Mouse (Mus musculus) G1E (cell line): ENCODE data around the gene Gstm2. TPM values are rescaled to one million over a fixed set of nuclear protein-coding genes. Genes with fewer than 3 reads are reported as not detected.
"Not testable (repeated sequence)": the region's sequence is repeated elsewhere in the genome, so short reads cannot be mapped to it uniquely, and the experiment has no call there.

Experiments used
- ATAC-seq: 2 replicates; pipeline ENCODE4 v1.8.0; 2016; ENCODE audit warnings: mild to moderate bottlenecking; ENCODE audit not compliant: insufficient number of reproducible peaks, poor library complexity, low FRiP score, severe bottlenecking; ENCODE audit errors: extremely low read depth
- DNase-seq: peaks from one replicate; pipeline ENCODE4 v3.0.0; 2012; ENCODE audit warnings: low spot score
- H3K27me3 ChIP-seq: 2 replicates; pipeline ENCODE4 v1.6.1; 2012; ENCODE audit warnings: mild to moderate bottlenecking, low read length, inconsistent platforms; ENCODE audit not compliant: insufficient read depth
- H3K36me3 ChIP-seq: replicated peaks from 2 replicates; pipeline ENCODE3; 2012; ENCODE audit warnings: mild to moderate bottlenecking, inconsistent platforms
- H3K4me1 ChIP-seq: 2 replicates; pipeline ENCODE4 v1.6.1; 2012; ENCODE audit warnings: low read depth, low read length, inconsistent platforms, mixed read lengths; ENCODE audit not compliant: insufficient read depth
- H3K4me3 ChIP-seq: 2 replicates; pipeline ENCODE4 v1.5.1; 2012; ENCODE audit warnings: low read depth, mild to moderate bottlenecking, inconsistent platforms, low read length, moderate library complexity, mixed read lengths
- H3K9me3 ChIP-seq: replicated peaks from 2 replicates; pipeline ENCODE4 v1.6.1; 2012; ENCODE audit warnings: inconsistent platforms
- CTCF ChIP-seq: IDR thresholded peaks from 2 replicates; pipeline ENCODE4 v1.5.1; 2012; ENCODE audit warnings: low read depth, low read length, inconsistent platforms, mixed read lengths
- GATA1 ChIP-seq: IDR thresholded peaks from 2 replicates; pipeline ENCODE4 v1.6.1; 2012; ENCODE audit warnings: borderline replicate concordance, low read length, inconsistent platforms, mixed read lengths
- GATA2 ChIP-seq: IDR thresholded peaks from 2 replicates; pipeline ENCODE4 v1.6.1; 2012; ENCODE audit warnings: low read depth, low read length, inconsistent platforms, borderline replicate concordance
- POLR2AphosphoS5 ChIP-seq: IDR thresholded peaks from 2 replicates; pipeline ENCODE4 v1.6.1; 2012; ENCODE audit warnings: low read depth, low read length, inconsistent platforms; ENCODE audit not compliant: insufficient replicate concordance
- TAL1 ChIP-seq: conservative IDR thresholded peaks from 2 replicates; pipeline ENCODE4 v1.6.1; 2012; ENCODE audit warnings: low read depth, low read length, inconsistent platforms, mixed read lengths
- polyA plus RNA-seq: library from polyadenylated mRNA; stranded (reverse); fragments of >175 nt; gene quantifications from 2 replicates; pipeline ENCODE4 v1.2.3, GENCODE M21; 2012
- total RNA-seq, 2 experiments: library from RNA; stranded (forward) in 1 of 2; stranded (reverse) in 1 of 2; fragments of 200-1000 nt in 1 of 2; fragments of >200 nt in 1 of 2; fragmentation: Nextera tagmentation in 1 of 2; gene quantifications; 2 replicates each; pipeline ENCODE4 v1.2.3; 2014 to 2017

Gstm2 gene
- total and polyA plus RNA-seq, 3 experiments, result not detected

GRCm38 (mm10) chr3:108022650-108023049 is 36.4 kb upstream of the Gstm2 start:
- ATAC-seq, result no peak
- Histone ChIP-seq H3K4me3 (no peak overlapping the region), H3K4me1 (peaks cover 3% of the 10 kb centered on the region; the same call in 1 of the 2 replicates), H3K27me3 (peaks cover 51% of the 10 kb centered on the region), H3K9me3 (no peaks in the 10 kb centered on the region), H3K36me3 (no peaks in the 10 kb centered on the region)
- DNase-seq, result no peak
- TF ChIP-seq CTCF, result no peak
- TF ChIP-seq GATA1, result no peak
- no peak for TF ChIP-seq POLR2AphosphoS5
- no peak for TF ChIP-seq GATA2
- TF ChIP-seq TAL1, result no peak

- H3K9me3 ChIP-seq, DNase-seq, H3K4me1 ChIP-seq, H3K4me3 ChIP-seq, ATAC-seq, H3K36me3 ChIP-seq: not testable (repeated sequence)
- H3K27me3 ChIP-seq, result peaks cover 63% of the 10 kb centered on the region
These were observed 34.2 kb upstream of the Gstm2 start for GRCm38 (mm10) chr3:108020351-108021022.

DNA sequence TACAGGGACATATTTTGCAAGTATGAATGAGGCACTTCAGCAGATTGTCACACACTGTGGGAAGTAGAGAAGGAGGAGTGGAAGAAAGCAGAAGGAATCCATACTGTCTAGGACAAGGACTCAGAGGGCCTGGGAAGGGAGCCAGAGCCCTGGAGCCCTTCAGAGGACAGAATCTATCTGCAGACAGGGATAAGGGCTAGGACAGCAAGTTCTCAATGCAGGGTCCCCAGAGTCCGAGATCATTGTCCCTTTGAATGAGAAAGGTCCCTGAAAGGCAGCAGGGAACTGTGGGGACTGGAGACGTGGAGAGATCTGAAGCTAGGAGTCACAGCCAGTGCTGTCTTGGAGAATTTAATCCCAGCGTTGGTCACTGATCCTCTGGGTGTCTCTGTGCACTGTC is 33.0 kb upstream of the Gstm2 start:
- not testable (repeated sequence) for H3K4me1 ChIP-seq, H3K4me3 ChIP-seq, H3K9me3 ChIP-seq, H3K36me3 ChIP-seq, DNase-seq, ATAC-seq
- peaks cover 53% of the 10 kb centered on the region for H3K27me3 ChIP-seq

DNA sequence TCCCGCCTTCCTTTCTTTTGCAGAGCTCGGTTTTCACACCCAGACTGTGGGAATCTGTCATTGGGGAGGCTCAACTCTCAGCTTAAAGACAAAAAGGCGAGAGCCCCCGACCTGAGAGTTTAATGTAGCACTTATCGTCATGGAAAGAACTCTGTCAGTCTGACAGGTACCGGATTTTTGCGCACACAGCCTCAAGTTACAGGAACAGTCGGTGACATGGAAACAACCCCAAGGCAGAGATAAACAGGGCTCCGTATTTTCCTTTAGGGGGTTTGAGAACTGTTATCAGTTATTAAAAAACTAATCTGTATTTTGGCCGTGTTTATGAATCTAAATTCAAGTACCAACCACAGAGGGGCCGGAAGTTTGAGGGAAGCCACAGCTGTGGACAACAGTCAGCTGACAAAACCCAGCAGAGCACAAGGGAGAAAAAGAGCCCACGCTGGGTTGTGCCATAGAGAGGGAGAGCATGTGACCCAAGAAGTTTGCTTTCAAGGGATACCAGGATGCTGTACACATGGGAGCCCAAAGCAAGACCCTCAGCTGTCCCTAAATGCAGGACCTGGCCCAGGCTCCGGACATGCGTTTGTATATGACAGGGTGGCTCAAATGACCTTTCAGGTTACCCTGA is 32.1 kb upstream of the Gstm2 start:
- Histone ChIP-seq H3K4me1 (peaks cover 8% of the 10 kb centered on the region), H3K4me3 (no peak overlapping the region), H3K36me3 (no peaks in the 10 kb centered on the region), H3K9me3 (no peaks in the 10 kb centered on the region), H3K27me3 (peaks cover 54% of the 10 kb centered on the region)
- TF ChIP-seq TAL1 (no peak), GATA2 (no peak), GATA1 (no peak), POLR2AphosphoS5 (no peak), CTCF (no peak)
- no peak for DNase-seq
- ATAC-seq, result no peak

DNA sequence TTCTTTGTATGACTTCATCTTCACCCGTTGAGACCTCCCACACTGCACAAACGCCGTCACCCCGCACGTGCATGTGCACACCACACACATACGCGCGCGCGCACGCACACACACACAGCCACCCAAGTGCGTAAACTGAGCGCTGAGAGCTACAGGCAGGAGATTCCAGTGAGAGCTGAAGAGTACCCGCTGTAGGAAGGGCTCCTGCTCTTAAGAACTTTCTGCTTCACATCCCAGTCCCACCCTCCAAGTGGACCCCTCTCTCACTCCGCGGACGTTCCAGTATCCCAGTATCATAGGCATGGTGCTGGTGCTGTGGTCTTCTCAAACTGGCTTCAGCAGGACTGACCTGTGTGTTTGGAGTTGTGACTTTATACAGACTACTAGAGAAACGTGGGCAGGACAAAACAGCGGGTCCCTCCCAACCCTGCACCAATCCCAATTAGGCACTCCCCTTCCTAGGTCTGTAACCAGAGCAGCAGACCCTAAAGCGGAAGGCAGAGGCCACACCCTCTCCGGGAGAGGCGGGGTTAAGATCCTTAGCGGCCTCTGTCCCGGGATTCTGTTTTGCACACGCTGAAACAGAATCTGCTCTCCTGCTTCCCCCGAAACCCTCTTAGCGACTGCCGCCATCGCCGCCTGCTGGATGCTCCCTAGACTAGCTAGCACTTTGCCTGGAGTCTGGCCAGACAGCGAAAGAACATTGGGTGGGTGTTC is 31.4 kb upstream of the Gstm2 start, which contains the start of gene Gstm1:
TSS of gene Gstm1 (minus strand) at position 501 of the 717 bp plus-strand sequence.
- Histone ChIP-seq H3K4me1 (peaks cover 11% of the 10 kb centered on the region), H3K36me3 (no peaks in the 10 kb centered on the region), H3K27me3 (peaks cover 54% of the 10 kb centered on the region), H3K4me3 (no peak within 1 kb of the TSS), H3K9me3 (no peaks in the 10 kb centered on the region)
- no peak for TF ChIP-seq POLR2AphosphoS5
- TF ChIP-seq CTCF, result no peak
- TF ChIP-seq TAL1, result no peak
- no peak for TF ChIP-seq GATA2
- no peak for TF ChIP-seq GATA1
- no peak for ATAC-seq
- no peak for DNase-seq

GRCm38 (mm10) chr3:108016468-108016867 is 30.2 kb upstream of the Gstm2 start:
- Histone ChIP-seq H3K4me1 (peaks cover 11% of the 10 kb centered on the region), H3K27me3 (peaks cover 52% of the 10 kb centered on the region)
- not testable (repeated sequence) for DNase-seq, H3K9me3 ChIP-seq, H3K36me3 ChIP-seq, H3K4me3 ChIP-seq, ATAC-seq

DNA sequence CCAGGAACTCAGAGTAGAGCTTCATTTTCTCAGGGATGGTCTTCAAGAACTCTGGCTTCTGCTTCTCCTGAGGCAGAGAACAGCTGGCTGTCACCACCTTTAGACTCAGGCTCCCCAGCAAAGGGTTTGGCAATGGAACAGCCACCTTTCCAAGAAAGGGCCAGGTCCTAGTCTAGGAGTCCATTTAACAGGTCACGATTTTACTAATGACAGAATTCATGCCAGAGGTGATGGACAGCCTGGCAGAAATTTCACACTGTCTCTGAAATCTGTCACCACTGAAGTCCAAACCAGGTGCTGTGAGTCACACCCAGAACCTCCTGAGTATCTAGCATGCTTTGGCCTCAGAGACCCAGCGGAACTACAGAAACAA is 28.7 kb upstream of the Gstm2 start:
- H3K36me3 ChIP-seq, result no peaks in the 10 kb centered on the region
- ATAC-seq, result no peak
- peaks cover 45% of the 10 kb centered on the region for H3K27me3 ChIP-seq
- no peaks in the 10 kb centered on the region for H3K9me3 ChIP-seq
- peaks cover 11% of the 10 kb centered on the region for H3K4me1 ChIP-seq
- TF ChIP-seq GATA2 (no peak), CTCF (no peak), TAL1 (no peak), POLR2AphosphoS5 (no peak), GATA1 (no peak)
- H3K4me3 ChIP-seq, result no peak overlapping the region
- DNase-seq, result no peak
